Mouse (Mus musculus) heart, embryonic 15.5 days (tissue): ENCODE measurements at regions not wholly inside any gene's neighbourhood (a gene's known extent, or its start where the extent isn't known, plus 50 kb on each side); places are given as distances from the start of the nearest gene placed in this dataset.

Experiments used
- ATAC-seq: fragments of 200-750 bp; cut with Nextera tagmentation; replicated peaks from 2 replicates; pipeline ENCODE4 v1.8.0; 2017; ENCODE audit warnings: low read depth, moderate TSS enrichment; ENCODE audit not compliant: insufficient number of reproducible peaks, insufficient read depth, low FRiP score
- H3K27ac ChIP-seq: fragments of 300-500 bp; sonication (generic); 2 replicates; pipeline ENCODE4 v1.5.1; 2015; ENCODE audit warnings: mild to moderate bottlenecking, inconsistent platforms
- H3K27me3 ChIP-seq: fragments of 300-500 bp; sonication (generic); 2 replicates; pipeline ENCODE4 v1.6.1; 2015; ENCODE audit warnings: inconsistent platforms
- H3K36me3 ChIP-seq: fragments of 300-500 bp; sonication (generic); 2 replicates; pipeline ENCODE4 v1.6.1; 2015; ENCODE audit warnings: mild to moderate bottlenecking, inconsistent platforms
- H3K4me1 ChIP-seq: fragments of 300-500 bp; sonication (generic); replicated peaks from 2 replicates; pipeline ENCODE4 v1.6.1; 2015; ENCODE audit warnings: inconsistent platforms
- H3K4me2 ChIP-seq: fragments of 300-500 bp; sonication (generic); 2 replicates; pipeline ENCODE4 v1.6.1; 2015; ENCODE audit warnings: inconsistent platforms, mild to moderate bottlenecking, moderate library complexity
- H3K4me3 ChIP-seq: fragments of 300-500 bp; sonication (generic); 2 replicates; pipeline ENCODE4 v1.5.1; 2015; ENCODE audit warnings: mild to moderate bottlenecking, inconsistent platforms
- H3K9ac ChIP-seq: fragments of 300-500 bp; sonication (generic); 2 replicates; pipeline ENCODE4 v1.6.1; 2015; ENCODE audit warnings: mild to moderate bottlenecking, inconsistent platforms
- H3K9me3 ChIP-seq: fragments of 300-500 bp; sonication (generic); replicated peaks from 2 replicates; pipeline ENCODE4 v1.6.1; 2016; ENCODE audit warnings: inconsistent platforms
- WGBS: fragments of 180-500 bp; shearing (Covaris S2); methylation state at CpG from one replicate; pipeline ENCODE4 v1.1.7; 2015; ENCODE audit warnings: mixed read lengths; 5-methylcytosine and 5-hydroxymethylcytosine counted together

GRCm38 (mm10) chr6:147832521-147832920 lies 214.5 kb upstream of the Far2 start:
- Histone ChIP-seq H3K27me3 (no peaks in the 10 kb centered on the region), H3K9ac (no peak overlapping the region), H3K27ac (no peak overlapping the region), H3K4me3 (no peak overlapping the region), H3K4me1 (no peaks in the 10 kb centered on the region), H3K4me2 (no peak overlapping the region), H3K36me3 (no peaks in the 10 kb centered on the region), H3K9me3 (no peaks in the 10 kb centered on the region)
- WGBS: 64% methylated on average over 3 of the region's 3 CpGs
- no peak for ATAC-seq

GRCm38 (mm10) chr6:147833501-147833900 lies 213.6 kb upstream of the Far2 start:
- Histone ChIP-seq H3K27ac (no peak overlapping the region), H3K4me3 (no peak overlapping the region), H3K9ac (no peak overlapping the region), H3K36me3 (no peaks in the 10 kb centered on the region), H3K4me2 (no peak overlapping the region), H3K27me3 (no peaks in the 10 kb centered on the region), H3K4me1 (no peaks in the 10 kb centered on the region), H3K9me3 (no peaks in the 10 kb centered on the region)
- ATAC-seq: no peak
- 57% methylated on average over 3 of the region's 3 CpGs for WGBS

- no peaks in the 10 kb centered on the region for H3K9me3 ChIP-seq
- no peaks in the 10 kb centered on the region for H3K36me3 ChIP-seq
- no peak overlapping the region for H3K9ac ChIP-seq
- H3K4me1 ChIP-seq: no peaks in the 10 kb centered on the region
- no peak overlapping the region for H3K4me3 ChIP-seq
- H3K4me2 ChIP-seq: no peak overlapping the region
- 81% methylated on average over 5 of the region's 5 CpGs for WGBS
- H3K27me3 ChIP-seq: no peaks in the 10 kb centered on the region
- H3K27ac ChIP-seq: no peak overlapping the region
- ATAC-seq: no peak
These were observed 208.2 kb upstream of the Far2 start for GRCm38 (mm10) chr6:147838846-147839245.

- no peak overlapping the region for H3K4me3 ChIP-seq
- no peaks in the 10 kb centered on the region for H3K4me1 ChIP-seq
- H3K9ac ChIP-seq: no peak overlapping the region
- no peaks in the 10 kb centered on the region for H3K9me3 ChIP-seq
- 80% methylated on average over 2 of the region's 2 CpGs for WGBS
- no peaks in the 10 kb centered on the region for H3K27me3 ChIP-seq
- no peak overlapping the region for H3K27ac ChIP-seq
- no peak overlapping the region for H3K4me2 ChIP-seq
- no peak for ATAC-seq
- H3K36me3 ChIP-seq: no peaks in the 10 kb centered on the region
These were observed 197.1 kb upstream of the Far2 start for GRCm38 (mm10) chr6:147849988-147850387.

- Histone ChIP-seq H3K4me3 (no peak overlapping the region), H3K4me1 (no peaks in the 10 kb centered on the region), H3K9me3 (no peaks in the 10 kb centered on the region), H3K27ac (no peak overlapping the region), H3K36me3 (no peaks in the 10 kb centered on the region), H3K4me2 (no peak overlapping the region), H3K9ac (no peak overlapping the region), H3K27me3 (no peaks in the 10 kb centered on the region)
- WGBS: 40% methylated on average over 2 of the region's 2 CpGs
- no peak for ATAC-seq
These were observed 185.9 kb upstream of the Far2 start for GRCm38 (mm10) chr6:147861116-147861515.

- WGBS: 36% methylated on average over 3 of the region's 3 CpGs
- Histone ChIP-seq H3K36me3 (no peaks in the 10 kb centered on the region), H3K4me1 (no peaks in the 10 kb centered on the region), H3K4me2 (no peak overlapping the region), H3K27ac (no peak overlapping the region), H3K27me3 (no peaks in the 10 kb centered on the region), H3K9ac (no peak overlapping the region), H3K4me3 (no peak overlapping the region), H3K9me3 (no peaks in the 10 kb centered on the region)
- no peak for ATAC-seq
These were observed 176.0 kb upstream of the Far2 start for GRCm38 (mm10) chr6:147871033-147871432.

GRCm38 (mm10) chr6:147873173-147873572 lies 173.9 kb upstream of the Far2 start:
- Histone ChIP-seq H3K27me3 (no peaks in the 10 kb centered on the region), H3K36me3 (no peaks in the 10 kb centered on the region), H3K4me1 (no peaks in the 10 kb centered on the region), H3K27ac (no peak overlapping the region), H3K4me3 (no peak overlapping the region), H3K9ac (no peak overlapping the region), H3K9me3 (no peaks in the 10 kb centered on the region), H3K4me2 (no peak overlapping the region)
- WGBS: 71% methylated on average over 3 of the region's 3 CpGs
- no peak for ATAC-seq

- ATAC-seq: no peak
- 84% methylated on average over 3 of the region's 3 CpGs for WGBS
- H3K36me3 ChIP-seq: no peaks in the 10 kb centered on the region
- no peaks in the 10 kb centered on the region for H3K4me1 ChIP-seq
- no peaks in the 10 kb centered on the region for H3K27me3 ChIP-seq
- H3K27ac ChIP-seq: no peak overlapping the region
- no peaks in the 10 kb centered on the region for H3K9me3 ChIP-seq
- no peak overlapping the region for H3K4me2 ChIP-seq
- no peak overlapping the region for H3K9ac ChIP-seq
- H3K4me3 ChIP-seq: no peak overlapping the region
These were observed 168.6 kb upstream of the Far2 start for GRCm38 (mm10) chr6:147878485-147878884.

- H3K9ac ChIP-seq: no peak overlapping the region
- no peak overlapping the region for H3K4me3 ChIP-seq
- H3K4me2 ChIP-seq: no peak overlapping the region
- 74% methylated on average over 4 of the region's 4 CpGs for WGBS
- no peaks in the 10 kb centered on the region for H3K4me1 ChIP-seq
- ATAC-seq: no peak
- no peaks in the 10 kb centered on the region for H3K36me3 ChIP-seq
- H3K27ac ChIP-seq: no peak overlapping the region
- no peaks in the 10 kb centered on the region for H3K9me3 ChIP-seq
- no peaks in the 10 kb centered on the region for H3K27me3 ChIP-seq
These were observed 161.2 kb upstream of the Far2 start for GRCm38 (mm10) chr6:147885902-147886301.

- no peaks in the 10 kb centered on the region for H3K9me3 ChIP-seq
- 64% methylated on average over 1 of the region's 1 CpGs for WGBS
- no peak overlapping the region for H3K4me3 ChIP-seq
- no peaks in the 10 kb centered on the region for H3K27me3 ChIP-seq
- H3K9ac ChIP-seq: no peak overlapping the region
- no peaks in the 10 kb centered on the region for H3K36me3 ChIP-seq
- no peak for ATAC-seq
- no peak overlapping the region for H3K27ac ChIP-seq
- H3K4me2 ChIP-seq: no peak overlapping the region
- H3K4me1 ChIP-seq: no peaks in the 10 kb centered on the region
These were observed 127.4 kb upstream of the Far2 start for GRCm38 (mm10) chr6:147919697-147920096.

- H3K27ac ChIP-seq: no peak overlapping the region
- WGBS: 53% methylated on average over 5 of the region's 5 CpGs
- ATAC-seq: no peak
- H3K4me3 ChIP-seq: no peak overlapping the region
- no peak overlapping the region for H3K4me2 ChIP-seq
- no peak overlapping the region for H3K9ac ChIP-seq
- H3K9me3 ChIP-seq: no peaks in the 10 kb centered on the region
- H3K4me1 ChIP-seq: no peaks in the 10 kb centered on the region
- no peaks in the 10 kb centered on the region for H3K27me3 ChIP-seq
- no peaks in the 10 kb centered on the region for H3K36me3 ChIP-seq
These were observed 126.0 kb upstream of the Far2 start for GRCm38 (mm10) chr6:147921091-147921490.

- H3K27ac ChIP-seq: no peak overlapping the region
- H3K9ac ChIP-seq: no peak overlapping the region
- WGBS: 75% methylated on average over 5 of the region's 5 CpGs
- no peaks in the 10 kb centered on the region for H3K4me1 ChIP-seq
- H3K27me3 ChIP-seq: no peaks in the 10 kb centered on the region
- no peaks in the 10 kb centered on the region for H3K36me3 ChIP-seq
- H3K9me3 ChIP-seq: no peaks in the 10 kb centered on the region
- ATAC-seq: no peak
- H3K4me3 ChIP-seq: no peak overlapping the region
- no peak overlapping the region for H3K4me2 ChIP-seq
These were observed 124.6 kb upstream of the Far2 start for GRCm38 (mm10) chr6:147922506-147922905.
